Mouse (Mus musculus) embryonic fibroblast, embryonic 13.5 days (primary cell): ENCODE measurements around the gene Stfa2l1.
"Not testable (repeated sequence)": the region's sequence is repeated elsewhere in the genome, so short reads cannot be mapped to it uniquely, and the experiment has no call there.

Source experiments
- CTCF ChIP-seq: IDR thresholded peaks from 2 replicates; pipeline ENCODE4 v1.5.1; 2011; ENCODE audit warnings: mild to moderate bottlenecking, control low read depth, low read length, moderate library complexity, borderline replicate concordance; ENCODE audit not compliant: insufficient read depth
- POLR2A ChIP-seq: IDR thresholded peaks from 2 replicates; pipeline ENCODE4 v1.6.1; 2011; ENCODE audit warnings: low read depth, mild to moderate bottlenecking, control low read depth, low read length, moderate library complexity

DNA sequence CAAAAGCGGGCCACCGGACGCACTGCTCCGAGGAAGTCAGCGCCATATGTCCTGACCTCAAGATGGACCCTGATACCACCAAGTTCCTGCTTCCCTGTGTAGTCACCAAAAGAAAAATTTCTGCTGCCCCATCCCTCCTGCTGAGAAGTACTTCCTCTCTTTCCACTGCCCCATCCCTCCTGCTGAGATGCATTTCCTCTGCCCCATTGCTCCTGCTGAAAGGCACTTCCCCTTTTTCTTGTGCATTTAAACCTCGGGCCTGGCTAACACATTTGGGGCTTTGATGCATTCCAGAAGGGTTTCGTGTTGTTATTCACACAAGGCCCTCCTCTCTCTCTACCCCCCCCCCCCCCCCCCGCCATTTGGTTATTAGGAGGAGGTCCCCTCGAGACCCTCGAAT lies 11.2 kb downstream of the Stfa2l1 start:
- TF ChIP-seq POLR2A, CTCF: not testable (repeated sequence)
